In the genomic region with DNA sequence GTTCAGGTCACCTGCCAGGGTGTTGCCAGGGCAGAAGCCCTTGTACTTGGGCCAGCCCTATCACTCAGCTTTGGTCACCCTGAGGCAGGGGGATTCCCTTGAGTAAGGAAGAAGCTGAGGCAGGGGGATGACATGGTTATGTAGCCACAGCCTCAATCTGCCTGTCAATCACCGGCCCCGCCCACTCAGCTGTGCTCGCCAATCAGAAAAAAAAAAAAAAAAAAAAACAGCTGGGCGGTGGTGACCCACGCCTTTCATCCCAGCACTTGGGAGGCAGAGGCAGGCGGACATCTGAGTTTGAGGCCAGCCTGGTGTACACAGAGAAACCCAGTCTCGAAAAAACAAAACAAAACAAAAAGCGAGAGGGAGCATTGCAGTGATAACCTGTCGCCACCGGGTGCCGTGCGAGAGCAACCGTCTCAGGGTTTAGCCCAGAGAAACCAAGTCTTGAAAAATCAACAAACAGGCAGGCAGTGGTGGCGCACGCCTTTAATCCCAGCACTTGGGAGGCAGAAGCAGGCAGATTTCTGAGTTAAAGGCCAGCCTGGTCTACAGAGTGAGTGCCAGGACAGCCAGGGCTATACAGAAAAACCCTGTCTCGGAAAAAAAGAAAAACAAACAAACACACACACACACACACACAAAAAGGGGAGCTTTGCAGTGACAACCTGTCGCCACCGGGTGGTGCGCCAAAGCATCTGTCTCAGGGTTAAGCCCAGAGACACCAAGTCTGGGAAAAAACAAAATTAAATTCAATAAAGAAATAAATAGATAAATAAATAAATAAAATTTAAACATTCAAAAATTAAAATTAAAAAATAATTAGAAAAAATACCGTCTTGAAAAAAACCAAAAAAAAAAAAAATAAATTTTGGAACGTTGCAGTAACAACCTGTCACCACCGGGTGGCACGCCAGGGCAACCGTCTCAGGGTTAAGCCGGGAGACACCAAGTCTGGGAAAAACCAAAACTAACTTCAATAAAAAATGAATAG, we compare ENCODE assay signal across 7 mouse cellular contexts. TPM values are rescaled to one million over a fixed set of nuclear protein-coding genes. Genes with fewer than 3 reads are reported as not detected.
DNase-seq lines count a peak whose midpoint lies in the region; ATAC-seq lines count a peak whose summit lies in the region.
"Not testable (repeated sequence)": the region's sequence is repeated elsewhere in the genome, so short reads cannot be mapped to it uniquely, and the experiment has no call there.

No protein-coding gene starts in this region.

- H3K9ac ChIP-seq in embryonic facial prominence, embryonic 13.5 days, result peak overlapping the region; percentile 49; the same call in 1 of the 2 replicates
- not testable (repeated sequence) for H3K9ac ChIP-seq in heart, embryonic 11.5 days (ENCODE audit: low read depth, low read length); kidney, embryonic 14.5 days (ENCODE audit: low read depth, low read length); limb, embryonic 12.5 days (replicated peaks); midbrain, embryonic 12.5 days (replicated peaks)

- not testable (repeated sequence) for H3K9me3 ChIP-seq in embryonic facial prominence, embryonic 13.5 days; heart, embryonic 11.5 days (replicated peaks; ENCODE audit: control insufficient read depth, low read length); kidney, embryonic 14.5 days (ENCODE audit: control insufficient read depth, low read length); limb, embryonic 12.5 days; midbrain, embryonic 12.5 days

- peak overlapping the region; percentile 51 for H3K4me3 ChIP-seq in embryonic facial prominence, embryonic 13.5 days
- peak overlapping the region; percentile 30 for H3K4me3 ChIP-seq in heart, embryonic 11.5 days (ENCODE audit: low read depth, low read length)
- peak overlapping the region; percentile 48 for H3K4me3 ChIP-seq in kidney, embryonic 14.5 days (ENCODE audit: low read length)
- peak overlapping the region; percentile 51 for H3K4me3 ChIP-seq in limb, embryonic 12.5 days (replicated peaks)
- H3K4me3 ChIP-seq in midbrain, embryonic 12.5 days, result peak overlapping the region; percentile 54

- not testable (repeated sequence) for H3K36me3 ChIP-seq in embryonic facial prominence, embryonic 13.5 days; heart, embryonic 11.5 days (ENCODE audit: control insufficient read depth, insufficient read depth, low read length); kidney, embryonic 14.5 days (ENCODE audit: control insufficient read depth, insufficient read depth, low read length); limb, embryonic 12.5 days; midbrain, embryonic 12.5 days

- ATAC-seq in embryonic facial prominence, embryonic 13.5 days (ENCODE audit: insufficient number of reproducible peaks, insufficient read depth, low FRiP score, low TSS enrichment, low read depth); heart, embryonic 11.5 days (replicated peaks; ENCODE audit: insufficient number of reproducible peaks, low FRiP score, low TSS enrichment); limb, embryonic 12.5 days (ENCODE audit: insufficient number of reproducible peaks, insufficient read depth, low FRiP score, low TSS enrichment, low read depth): not testable (repeated sequence)
- ATAC-seq in kidney, embryonic 14.5 days (ENCODE audit: low FRiP score, low TSS enrichment), result peak; percentile 2; the same call in 1 of the 2 replicates
- peak; percentile 0; the same call in 1 of the 2 replicates for ATAC-seq in midbrain, embryonic 12.5 days (ENCODE audit: low FRiP score, low read depth)

- peak; percentile 55 for DNase-seq in adrenal gland, postnatal 10 days
- peak; percentile 64 for DNase-seq in spleen, adult 12 weeks (ENCODE audit: low spot score)

- 3% methylated on average over 25 of the region's 25 CpGs for WGBS in embryonic facial prominence, embryonic 13.5 days
- 5% methylated on average over 25 of the region's 25 CpGs for WGBS in heart, embryonic 11.5 days (ENCODE audit: insufficient replicate concordance)
- WGBS in kidney, embryonic 14.5 days, result 2% methylated on average over 25 of the region's 25 CpGs
- 6% methylated on average over 25 of the region's 25 CpGs for WGBS in limb, embryonic 12.5 days
- WGBS in midbrain, embryonic 12.5 days, result 5% methylated on average over 25 of the region's 25 CpGs

- not testable (repeated sequence) for H3K4me1 ChIP-seq in embryonic facial prominence, embryonic 13.5 days; heart, embryonic 11.5 days (ENCODE audit: control insufficient read depth, insufficient read depth, low read length); kidney, embryonic 14.5 days (ENCODE audit: control insufficient read depth, insufficient read depth, low read length); limb, embryonic 12.5 days (replicated peaks); midbrain, embryonic 12.5 days

- not testable (repeated sequence) for H3K27ac ChIP-seq in embryonic facial prominence, embryonic 13.5 days; heart, embryonic 11.5 days (ENCODE audit: low read depth, low read length); kidney, embryonic 14.5 days (ENCODE audit: low read depth, low read length); limb, embryonic 12.5 days
- peak overlapping the region; percentile 46; the same call in 1 of the 2 replicates for H3K27ac ChIP-seq in midbrain, embryonic 12.5 days (replicated peaks)

- peak overlapping the region; percentile 49 for H3K4me2 ChIP-seq in embryonic facial prominence, embryonic 13.5 days
- H3K4me2 ChIP-seq in heart, embryonic 11.5 days, result peak overlapping the region; percentile 44
- H3K4me2 ChIP-seq in kidney, embryonic 14.5 days (replicated peaks; ENCODE audit: low read depth, low read length), result peak overlapping the region; percentile 30
- peak overlapping the region; percentile 45 for H3K4me2 ChIP-seq in limb, embryonic 12.5 days
- H3K4me2 ChIP-seq in midbrain, embryonic 12.5 days (replicated peaks), result peak overlapping the region; percentile 46

- not testable (repeated sequence) for H3K27me3 ChIP-seq in embryonic facial prominence, embryonic 13.5 days; heart, embryonic 11.5 days (ENCODE audit: control insufficient read depth, insufficient read depth, low read length); kidney, embryonic 14.5 days (ENCODE audit: control insufficient read depth, insufficient read depth, low read length); limb, embryonic 12.5 days; midbrain, embryonic 12.5 days

RNA-seq across cellular contexts. Expression of a gene that starts 31.7 kb away (rescaled TPM):
- total RNA-seq in adrenal gland, postnatal 10 days (2021), result 10 to 100 TPM; 37.8 to 43.7 TPM
- polyA plus RNA-seq in embryonic facial prominence, embryonic 13.5 days (2015; fragmentation: Nextera tagmentation; extraction: Ambion mirVana), result 22.7 and 22.8 TPM in 2 replicates
- 19.1 and 20.6 TPM in 2 replicates for polyA plus RNA-seq in heart, embryonic 11.5 days (2014; fragmentation: Nextera tagmentation; extraction: Ambion mirVana)
- 18.7 and 35.9 TPM in 2 replicates for polyA plus RNA-seq in kidney, embryonic 14.5 days (2014; fragmentation: Nextera tagmentation; extraction: Ambion mirVana)
- 28.8 and 29.6 TPM in 2 replicates for polyA plus RNA-seq in limb, embryonic 12.5 days (2016; fragmentation: Nextera tagmentation; extraction: Ambion mirVana)
- 28.0 and 30.5 TPM in 2 replicates for polyA plus RNA-seq in midbrain, embryonic 12.5 days (2016; fragmentation: Nextera tagmentation; extraction: Ambion mirVana)
